Mouse (Mus musculus): ENCODE measurements at regions not wholly inside any gene's neighbourhood (a gene's known extent, or its start where the extent isn't known, plus 50 kb on each side); places are given as distances from the start of the nearest gene placed in this dataset.
A peak's percentile ranks its signal among the peaks of the same experiment; 100 is the strongest.

GRCm38 (mm10) chr1:169160858-169161257, 370.4 kb downstream of the Nuf2 start:
- no peak for DNase-seq
- intact Hi-C loops (cut with DNase I; ENCODE audit: low total_unique reads), result no loop called here

GRCm38 (mm10) chr1:169160220-169160619, 371.0 kb downstream of the Nuf2 start:
- DNase-seq, result no peak
- intact Hi-C loops (cut with DNase I; ENCODE audit: low total_unique reads), result no loop called here

- intact Hi-C loops (cut with DNase I; ENCODE audit: low total_unique reads), result no loop called here
- no peak for DNase-seq
Measured at GRCm38 (mm10) chr1:169159786-169160185, 371.5 kb downstream of the Nuf2 start.

- no peak for DNase-seq
- intact Hi-C loops (cut with DNase I; ENCODE audit: low total_unique reads), result no loop called here
Measured at GRCm38 (mm10) chr1:169157496-169157895, 373.8 kb downstream of the Nuf2 start.

- no peak for DNase-seq
- intact Hi-C loops (cut with DNase I; ENCODE audit: low total_unique reads), result no loop called here
Measured at GRCm38 (mm10) chr1:169156875-169157274, 374.4 kb downstream of the Nuf2 start.

GRCm38 (mm10) chr1:169155484-169156459, 375.5 kb downstream of the Nuf2 start:
- intact Hi-C loops (cut with DNase I; ENCODE audit: low total_unique reads), result no loop called here
- DNase-seq, result no peak

- no peak for DNase-seq
- intact Hi-C loops (cut with DNase I; ENCODE audit: low total_unique reads), result no loop called here
Measured at GRCm38 (mm10) chr1:169142216-169142615, 389.0 kb downstream of the Nuf2 start.

GRCm38 (mm10) chr1:169140056-169140455, 391.2 kb downstream of the Nuf2 start:
- DNase-seq, result no peak
- intact Hi-C loops (cut with DNase I; ENCODE audit: low total_unique reads), result no loop called here

GRCm38 (mm10) chr1:169139507-169139906, 391.8 kb downstream of the Nuf2 start:
- intact Hi-C loops (cut with DNase I; ENCODE audit: low total_unique reads), result no loop called here
- DNase-seq, result no peak

GRCm38 (mm10) chr1:169139184-169139486, 392.1 kb downstream of the Nuf2 start:
- no peak for DNase-seq
- intact Hi-C loops (cut with DNase I; ENCODE audit: low total_unique reads), result no loop called here

- DNase-seq, result no peak
- intact Hi-C loops (cut with DNase I; ENCODE audit: low total_unique reads), result no loop called here
Measured at GRCm38 (mm10) chr1:169138404-169139183, 392.7 kb downstream of the Nuf2 start.

GRCm38 (mm10) chr1:169135542-169135941, 395.7 kb downstream of the Nuf2 start:
- intact Hi-C loops (cut with DNase I; ENCODE audit: low total_unique reads), result no loop called here
- no peak for DNase-seq

GRCm38 (mm10) chr1:169103669-169104068, 427.6 kb downstream of the Nuf2 start:
- intact Hi-C loops (cut with DNase I; ENCODE audit: low total_unique reads), result no loop called here
- DNase-seq, result no peak

- intact Hi-C loops (cut with DNase I; ENCODE audit: low total_unique reads), result no loop called here
- DNase-seq, result no peak
Measured at GRCm38 (mm10) chr1:169103113-169103512, 428.2 kb downstream of the Nuf2 start.

GRCm38 (mm10) chr1:169099221-169099620, 432.0 kb downstream of the Nuf2 start:
- intact Hi-C loops (cut with DNase I; ENCODE audit: low total_unique reads), result no loop called here
- DNase-seq, result no peak

GRCm38 (mm10) chr1:169096737-169097136, 434.5 kb downstream of the Nuf2 start:
- intact Hi-C loops (cut with DNase I; ENCODE audit: low total_unique reads), result no loop called here
- peak; percentile 4 for DNase-seq

- DNase-seq, result peak; percentile 4
- intact Hi-C loops (cut with DNase I; ENCODE audit: low total_unique reads), result no loop called here
Measured at GRCm38 (mm10) chr1:169093602-169094354, 437.5 kb downstream of the Nuf2 start.

- no peak for DNase-seq
- intact Hi-C loops (cut with DNase I; ENCODE audit: low total_unique reads), result no loop called here
Measured at GRCm38 (mm10) chr1:169086032-169086431, 445.2 kb downstream of the Nuf2 start.

GRCm38 (mm10) chr1:169080686-169081085, 450.6 kb downstream of the Nuf2 start:
- DNase-seq, result no peak
- intact Hi-C loops (cut with DNase I; ENCODE audit: low total_unique reads), result no loop called here

- no peak for DNase-seq
- intact Hi-C loops (cut with DNase I; ENCODE audit: low total_unique reads), result no loop called here
Measured at GRCm38 (mm10) chr1:169077228-169077627, 454.0 kb downstream of the Nuf2 start.

Data from gastrocnemius, postnatal 14 days (tissue).